Mouse (Mus musculus) kidney, postnatal 0 days (tissue): ENCODE data around the gene Mrvi1. TPM values are rescaled to one million over a fixed set of nuclear protein-coding genes. Genes with fewer than 3 reads are reported as not detected.

Source experiments
- ATAC-seq: fragments of 200-750 bp; cut with Nextera tagmentation; replicated peaks from 2 replicates; pipeline ENCODE4 v1.8.0; 2017; ENCODE audit warnings: low read depth, moderate number of reproducible peaks, moderate TSS enrichment, moderate library complexity; ENCODE audit not compliant: low FRiP score
- DNase-seq: peaks from one replicate; pipeline ENCODE4 v3.0.0-alpha.2; 2016; ENCODE audit warnings: low spot score
- H3K27ac ChIP-seq: fragments of 300-500 bp; sonication (generic); 2 replicates; pipeline ENCODE4 v1.5.1; 2014; ENCODE audit warnings: mild to moderate bottlenecking
- H3K27me3 ChIP-seq: fragments of 300-500 bp; sonication (generic); 2 replicates; pipeline ENCODE4 v1.6.1; 2014; ENCODE audit warnings: low read length, mixed read lengths; ENCODE audit not compliant: insufficient read depth
- H3K36me3 ChIP-seq: fragments of 300-500 bp; sonication (generic); 2 replicates; pipeline ENCODE4 v1.6.1; 2014; ENCODE audit warnings: low read length, mixed read lengths; ENCODE audit not compliant: insufficient read depth
- H3K4me1 ChIP-seq: fragments of 300-500 bp; sonication (generic); replicated peaks from 2 replicates; pipeline ENCODE4 v1.6.1; 2014; ENCODE audit warnings: antibody characterized with exemption, low read length, mixed read lengths; ENCODE audit not compliant: insufficient read depth
- H3K4me2 ChIP-seq: fragments of 300-500 bp; sonication (generic); 2 replicates; pipeline ENCODE4 v1.6.1; 2014; ENCODE audit warnings: mild to moderate bottlenecking, low read length, moderate library complexity, mixed read lengths
- H3K4me3 ChIP-seq: fragments of 300-500 bp; sonication (generic); replicated peaks from 2 replicates; pipeline ENCODE4 v1.5.1; 2014; ENCODE audit warnings: low read depth, low read length
- H3K9ac ChIP-seq: fragments of 300-500 bp; sonication (generic); 2 replicates; pipeline ENCODE4 v1.6.1; 2014; ENCODE audit warnings: low read depth, low read length
- H3K9me3 ChIP-seq: fragments of 300-500 bp; sonication (generic); replicated peaks from 2 replicates; pipeline ENCODE4 v1.6.1; 2016; ENCODE audit warnings: low read length, inconsistent platforms, mixed read lengths
- CTCF ChIP-seq: IDR thresholded peaks from 2 replicates; pipeline ENCODE4 v1.5.1; 2016; ENCODE audit warnings: antibody characterized with exemption, low read depth, mild to moderate bottlenecking, moderate library complexity
- WGBS: fragments of 180-500 bp; shearing (Covaris S2); extraction: QIAGEN DNeasy Blood & Tissue Kit; methylation state at CpG from one replicate; pipeline ENCODE4 v1.1.7; 2014; 5-methylcytosine and 5-hydroxymethylcytosine counted together
- polyA plus RNA-seq: library from polyadenylated mRNA; unstranded; fragments of >200 nt; fragmentation: Nextera tagmentation; extraction: Ambion mirVana; gene quantifications from 2 replicates; pipeline ENCODE4 v1.2.1, GENCODE M21; 2015

The Mrvi1 gene
- polyA plus RNA-seq, 1 experiment from 2014 or later = 9.5 TPM

DNA sequence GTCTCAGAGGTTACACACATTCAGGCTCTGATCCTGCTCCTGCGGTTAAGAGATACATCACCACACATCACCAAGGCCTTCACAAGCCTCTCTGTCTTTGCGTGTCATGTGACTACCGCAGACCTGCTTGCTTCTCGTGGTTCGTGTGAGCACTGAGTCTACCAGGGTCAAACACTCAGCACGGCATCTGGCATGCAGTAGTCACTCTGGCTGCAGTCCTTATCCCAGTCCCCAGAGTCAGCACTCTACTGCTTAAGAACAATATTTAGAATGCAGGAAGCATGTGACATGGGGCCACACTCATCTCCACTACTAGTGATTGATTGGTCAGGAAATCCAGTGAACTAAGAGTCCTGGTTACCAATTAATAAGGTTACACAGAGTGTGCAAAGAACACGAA is 66.3 kb downstream of the Mrvi1 start:
- no peak for TF ChIP-seq CTCF
- no peak overlapping the region for H3K9ac ChIP-seq
- 0 out of 2 replicates have a peak, but pooled peaks have one; percentile 10 for ATAC-seq
- H3K27ac ChIP-seq = no peak overlapping the region
- no peaks in the 10 kb centered on the region; the same call in 1 of the 2 replicates for H3K4me1 ChIP-seq
- H3K36me3 ChIP-seq = no peaks in the 10 kb centered on the region
- WGBS = 47% methylated on average over 7 of the region's 7 CpGs
- H3K4me2 ChIP-seq = no peak overlapping the region
- H3K4me3 ChIP-seq = no peak overlapping the region
- DNase-seq = no peak
- no peaks in the 10 kb centered on the region for H3K9me3 ChIP-seq
- H3K27me3 ChIP-seq = no peaks in the 10 kb centered on the region

DNA sequence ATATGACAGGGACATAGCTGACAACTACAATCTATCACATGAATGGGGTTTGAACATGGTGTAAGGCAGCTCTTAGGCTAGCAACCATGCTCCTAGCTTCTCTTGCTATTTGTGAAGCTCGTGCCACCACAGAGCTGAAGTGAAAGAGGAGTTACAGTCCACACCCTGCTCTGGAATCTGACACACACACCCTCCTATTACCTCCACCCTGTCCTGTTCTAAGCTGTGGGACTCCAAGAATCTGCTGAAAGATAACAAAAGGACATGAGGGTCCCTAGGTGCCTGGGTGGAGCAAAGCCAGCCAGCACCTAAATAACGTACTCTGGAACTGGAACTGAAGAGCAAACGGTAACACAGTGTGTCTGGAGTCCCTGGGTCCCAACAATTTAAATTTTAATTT is 67.7 kb downstream of the Mrvi1 start:
- no peak overlapping the region for H3K4me2 ChIP-seq
- H3K27ac ChIP-seq = no peak overlapping the region
- no peak for ATAC-seq
- no peak for TF ChIP-seq CTCF
- no peaks in the 10 kb centered on the region for H3K36me3 ChIP-seq
- H3K9me3 ChIP-seq = no peaks in the 10 kb centered on the region
- no peak overlapping the region for H3K9ac ChIP-seq
- H3K4me1 ChIP-seq = no peaks in the 10 kb centered on the region; the same call in 1 of the 2 replicates
- DNase-seq = no peak
- no peaks in the 10 kb centered on the region for H3K27me3 ChIP-seq
- H3K4me3 ChIP-seq = no peak overlapping the region
- 74% methylated on average over 3 of the region's 3 CpGs for WGBS

DNA sequence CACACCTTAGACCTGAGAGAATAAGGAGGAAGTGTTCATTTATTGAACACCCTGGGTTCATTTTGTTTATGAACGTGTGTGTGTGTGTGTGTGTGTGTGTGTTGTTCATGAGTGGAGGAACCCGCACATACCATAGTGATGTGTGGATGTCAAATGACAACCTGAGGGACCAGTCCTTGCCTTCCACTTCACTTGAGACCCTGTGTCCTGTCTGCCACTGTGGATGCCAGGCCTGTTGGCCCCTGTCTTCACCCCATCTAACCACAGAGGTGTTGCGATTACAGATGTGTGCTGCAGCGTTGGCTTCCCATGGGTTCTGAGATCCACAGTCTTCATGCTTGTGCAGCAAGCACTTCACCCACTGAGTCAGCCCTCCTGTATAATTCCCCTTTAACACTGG is 68.5 kb downstream of the Mrvi1 start:
- H3K27ac ChIP-seq = no peak overlapping the region
- 96% methylated on average over 4 of the region's 4 CpGs for WGBS
- ATAC-seq = no peak

DNA sequence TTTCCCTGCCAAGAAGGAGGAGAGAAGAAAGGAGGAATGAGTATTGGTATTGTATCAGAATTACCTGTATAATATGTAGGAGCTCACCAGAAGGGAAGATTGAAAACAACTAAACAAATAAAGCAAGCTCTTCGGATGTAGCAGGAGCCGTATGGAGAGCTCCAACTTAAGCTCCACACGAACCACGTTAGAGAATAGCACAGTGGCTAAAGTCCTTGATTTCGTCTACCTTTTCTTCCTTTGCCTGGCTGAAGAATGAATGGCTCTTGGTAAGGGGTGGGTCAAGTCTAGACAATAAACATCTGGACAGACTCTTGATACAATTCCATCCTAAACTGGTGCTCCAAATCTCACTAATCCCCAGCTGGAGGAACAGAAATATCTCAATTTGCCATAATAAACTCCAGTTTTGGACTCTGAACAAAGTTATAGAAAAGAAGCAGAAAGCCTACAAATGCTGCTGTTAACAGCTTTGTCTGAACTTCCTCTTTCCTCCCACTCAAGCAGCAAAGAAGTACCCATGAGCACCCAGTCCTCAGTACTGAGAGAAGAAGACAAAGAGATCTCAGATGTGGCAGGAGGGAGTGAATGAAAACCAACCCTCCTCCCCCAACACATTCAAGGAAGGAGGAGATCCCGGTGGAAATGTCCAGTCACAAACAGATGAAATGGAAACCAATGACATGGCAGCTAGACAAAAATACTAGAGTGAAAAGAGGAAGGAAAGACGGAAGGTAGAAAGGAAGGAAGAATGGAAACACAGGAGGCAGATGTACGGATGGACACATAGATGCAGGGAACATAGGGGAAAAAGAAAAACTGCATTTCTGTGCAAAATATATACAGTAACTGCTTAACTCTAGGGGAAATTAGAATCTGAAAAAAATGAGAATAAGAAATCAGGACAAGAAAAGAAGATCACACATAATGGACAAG is 73.8 kb downstream of the Mrvi1 start:
- no peaks in the 10 kb centered on the region for H3K4me1 ChIP-seq
- no peak overlapping the region for H3K9ac ChIP-seq
- no peak overlapping the region for H3K27ac ChIP-seq
- WGBS = 75% methylated on average over 8 of the region's 8 CpGs
- H3K36me3 ChIP-seq = no peaks in the 10 kb centered on the region
- TF ChIP-seq CTCF = no peak
- H3K4me2 ChIP-seq = no peak overlapping the region
- H3K9me3 ChIP-seq = no peaks in the 10 kb centered on the region
- DNase-seq = no peak
- no peak for ATAC-seq
- no peaks in the 10 kb centered on the region for H3K27me3 ChIP-seq
- H3K4me3 ChIP-seq = no peak overlapping the region

More for the DNA sequence above, 68.5 kb downstream of the Mrvi1 start:
- Histone ChIP-seq H3K4me1 (no peaks in the 10 kb centered on the region; the same call in 1 of the 2 replicates), H3K9ac (no peak overlapping the region), H3K4me2 (no peak overlapping the region), H3K9me3 (no peaks in the 10 kb centered on the region), H3K36me3 (no peaks in the 10 kb centered on the region), H3K4me3 (no peak overlapping the region), H3K27me3 (no peaks in the 10 kb centered on the region)
- no peak for DNase-seq
- TF ChIP-seq CTCF = no peak

DNA sequence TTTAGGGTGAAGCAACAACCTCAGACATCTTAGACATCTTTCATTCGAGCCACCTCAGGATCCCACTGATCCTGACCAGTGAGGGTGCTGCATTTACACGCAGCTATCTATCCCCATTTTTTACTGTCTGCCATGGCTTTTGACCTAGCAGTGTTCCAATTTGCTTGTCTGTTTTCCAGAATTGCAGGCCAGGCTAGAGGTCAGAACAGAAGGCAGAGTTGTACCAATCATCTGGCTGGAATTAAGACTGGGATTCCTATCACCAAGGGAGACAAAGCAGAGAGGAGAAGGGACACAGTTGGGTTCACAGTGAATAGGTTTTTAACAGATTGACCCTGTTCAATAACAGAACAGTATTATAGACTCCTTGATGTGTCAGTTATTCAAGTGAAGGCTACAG is 75.7 kb downstream of the Mrvi1 start:
- no peak overlapping the region for H3K4me2 ChIP-seq
- no peak overlapping the region for H3K27ac ChIP-seq
- H3K9me3 ChIP-seq = no peaks in the 10 kb centered on the region
- whole genome bisulfite sequencing = 80% methylated on average over 2 of the region's 2 CpGs
- H3K27me3 ChIP-seq = no peaks in the 10 kb centered on the region
- no peaks in the 10 kb centered on the region for H3K36me3 ChIP-seq
- no peaks in the 10 kb centered on the region for H3K4me1 ChIP-seq
- no peak for DNase-seq
- ATAC-seq = no peak
- no peak overlapping the region for H3K4me3 ChIP-seq
- no peak overlapping the region for H3K9ac ChIP-seq
- no peak for TF ChIP-seq CTCF

DNA sequence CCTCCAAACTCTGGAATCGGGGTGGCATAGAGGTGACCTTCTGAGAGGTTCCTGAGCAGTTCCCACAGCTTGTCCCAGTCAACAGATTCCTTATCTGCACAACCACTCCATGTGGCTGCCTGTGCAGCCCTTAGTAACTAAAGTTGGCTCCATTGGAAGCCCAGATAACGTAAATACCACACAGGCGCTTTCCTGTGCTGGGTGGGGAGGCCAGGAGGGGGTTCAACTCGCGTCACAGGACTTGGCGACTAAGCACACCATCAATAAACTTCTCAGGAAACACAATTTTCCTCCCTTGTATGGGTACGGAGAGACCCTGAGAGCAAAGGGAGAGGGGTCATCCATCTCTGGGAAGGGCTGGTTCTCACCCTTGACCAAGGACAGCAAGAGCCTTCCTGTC is 79.0 kb downstream of the Mrvi1 start:
- no peak for ATAC-seq
- H3K27ac ChIP-seq = no peak overlapping the region
- H3K27me3 ChIP-seq = no peaks in the 10 kb centered on the region

More for the DNA sequence above, 79.0 kb downstream of the Mrvi1 start:
- no peak overlapping the region for H3K9ac ChIP-seq
- H3K9me3 ChIP-seq = no peaks in the 10 kb centered on the region
- no peaks in the 10 kb centered on the region for H3K4me1 ChIP-seq
- DNase-seq = no peak
- WGBS = 68% methylated on average over 7 of the region's 7 CpGs
- TF ChIP-seq CTCF = no peak
- H3K4me2 ChIP-seq = no peak overlapping the region
- H3K36me3 ChIP-seq = no peaks in the 10 kb centered on the region
- H3K4me3 ChIP-seq = no peak overlapping the region
